Mouse (Mus musculus) ES-E14 (cell line): ENCODE results near the gene Car4. TPM values are rescaled to one million over a fixed set of nuclear protein-coding genes. Genes with fewer than 3 reads are reported as not detected.

Experiments used
- DNase-seq: peaks from one replicate; pipeline ENCODE4 v3.0.0-alpha.2; 2013; ENCODE audit warnings: low read depth, low spot score
- H3K27ac ChIP-seq: 2 replicates; pipeline ENCODE4 v1.5.1; 2012; ENCODE audit warnings: low read depth, mild to moderate bottlenecking, low read length, moderate library complexity, mixed read lengths; ENCODE audit not compliant: poor library complexity, insufficient read depth, severe bottlenecking
- H3K36me3 ChIP-seq: 2 replicates; pipeline ENCODE4 v1.6.1; 2012; ENCODE audit warnings: mild to moderate bottlenecking, low read length, moderate library complexity, mixed read lengths; ENCODE audit not compliant: control insufficient read depth, poor library complexity, insufficient read depth, severe bottlenecking
- H3K4me1 ChIP-seq, 2 experiments: fragments of 150-350 bp in 1 of 2; sonication (generic) in 1 of 2; 2 replicates each; pipeline ENCODE4 v1.6.1; 2012; ENCODE audit warnings: low read length in 2 of 2, mild to moderate bottlenecking in 1 of 2, mixed read lengths in 1 of 2; ENCODE audit not compliant: control insufficient read depth in 2 of 2, insufficient read depth in 2 of 2, poor library complexity in 1 of 2
- H3K4me3 ChIP-seq, 2 experiments: fragments of 150-350 bp in 1 of 2; sonication (generic) in 1 of 2; 2 replicates each; pipeline ENCODE4 v1.5.1; 2012; ENCODE audit warnings: low read length in 2 of 2, low read depth in 1 of 2, mild to moderate bottlenecking in 1 of 2, mixed read lengths in 1 of 2; ENCODE audit not compliant: insufficient read depth in 1 of 2, poor library complexity in 1 of 2, severe bottlenecking in 1 of 2
- H3K9ac ChIP-seq: 2 replicates; pipeline ENCODE4 v1.6.1; 2012; ENCODE audit warnings: low read depth, mild to moderate bottlenecking, low read length, mixed read lengths; ENCODE audit not compliant: poor library complexity, insufficient read depth, severe bottlenecking
- H3K9me3 ChIP-seq: fragments of 150-350 bp; sonication (generic); 2 replicates; pipeline ENCODE4 v1.6.1; 2012; ENCODE audit warnings: low read depth, mild to moderate bottlenecking, low read length; ENCODE audit not compliant: control insufficient read depth, insufficient read depth
- CHD2 ChIP-seq: IDR thresholded peaks from 2 replicates; pipeline ENCODE4 v1.6.1; 2014; ENCODE audit warnings: mild to moderate bottlenecking, low read depth, low read length, inconsistent platforms
- HCFC1 ChIP-seq: IDR thresholded peaks from 2 replicates; pipeline ENCODE4 v1.6.1; 2012; ENCODE audit warnings: low read length, inconsistent platforms, borderline replicate concordance; ENCODE audit not compliant: insufficient read depth
- MAFK ChIP-seq: IDR thresholded peaks from 2 replicates; pipeline ENCODE4 v1.6.1; 2014; ENCODE audit warnings: mild to moderate bottlenecking, low read depth, low read length, inconsistent platforms; ENCODE audit not compliant: insufficient read depth
- ZC3H11A ChIP-seq: IDR thresholded peaks from 2 replicates; pipeline ENCODE4 v1.6.1; 2012; ENCODE audit warnings: low read depth, mild to moderate bottlenecking, inconsistent platforms, low read length, borderline replicate concordance
- ZNF384 ChIP-seq: IDR thresholded peaks from 2 replicates; pipeline ENCODE4 v1.6.1; 2012; ENCODE audit warnings: low read depth, low read length, inconsistent platforms
- in situ Hi-C, 2 experiments: fragments of 600-800 bp; cut with MboI; formaldehyde crosslinking; loops; one replicate each; pipeline ENCODE4 v1.15.1; 2025; ENCODE audit warnings: low sequenced_read_pairs in 2 of 2, inconsistent platforms in 1 of 2; ENCODE audit not compliant: unreplicated experiment in 2 of 2
- total RNA-seq: library from RNA; depleted of rRNA; stranded (reverse); fragments of 300-350 nt; gene quantifications from 2 replicates; pipeline ENCODE4 v1.2.3, GENCODE M21; 2012; rRNA removed

The Car4 gene
- 17.1 and 17.3 TPM in 2 replicates for total RNA-seq

- peak within 1 kb of the TSS; percentile 64 to 73 for H3K4me3 ChIP-seq
- TF ChIP-seq HCFC1 (no peak), ZC3H11A (no peak)
- peaks cover 0 to 7% of the 10 kb centered on the region in 2 experiments; a peak in 1 of 4 replicates for H3K4me1 ChIP-seq
- H3K9ac ChIP-seq: peak within 1 kb of the TSS; percentile 59; the same call in 1 of the 2 replicates
- no peak for DNase-seq
- no peaks in the 10 kb centered on the region for H3K36me3 ChIP-seq
- H3K27ac ChIP-seq: no peak within 1 kb of the TSS
- in situ Hi-C loops: no loop called here
- no peaks in the 10 kb centered on the region for H3K9me3 ChIP-seq
These were observed at the start of gene Car4 for GRCm38 (mm10) chr11:84957591-84958270. TSS of gene Car4 (plus strand) at chr11:84957786.

DNA sequence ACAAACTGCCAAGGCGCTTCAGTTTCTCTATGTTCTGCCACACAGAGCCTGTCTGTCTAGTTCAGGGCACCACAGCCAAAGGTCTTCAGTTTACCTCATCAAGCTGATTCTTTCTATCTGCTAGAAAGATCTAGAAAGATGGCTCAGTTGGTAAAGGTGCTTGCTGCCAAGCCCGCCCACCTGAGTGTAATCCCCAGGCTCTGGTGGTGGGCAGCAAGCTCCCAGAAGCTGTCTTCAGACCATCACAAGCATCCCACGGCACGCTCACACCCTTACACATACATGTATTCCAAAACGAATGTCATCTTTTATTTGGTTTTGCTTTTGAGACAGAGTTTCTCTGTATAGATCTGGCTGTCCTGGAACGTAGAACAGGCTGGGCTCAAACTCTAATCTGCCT lies 49.1 kb upstream of the Car4 start:
- TF ChIP-seq MAFK (no peak), ZNF384 (no peak), HCFC1 (no peak), ZC3H11A (no peak), CHD2 (no peak)
- peaks cover 59% of the 10 kb centered on the region for H3K36me3 ChIP-seq
- in situ Hi-C loops: no loop called here
- no peak overlapping the region for H3K27ac ChIP-seq
- no peak for DNase-seq
- no peak overlapping the region for H3K4me3 ChIP-seq
- peaks cover 0 to 3% of the 10 kb centered on the region in 2 experiments; a peak in 2 of 4 replicates for H3K4me1 ChIP-seq
- H3K9ac ChIP-seq: no peak overlapping the region
- H3K9me3 ChIP-seq: no peaks in the 10 kb centered on the region

GRCm38 (mm10) chr11:84910411-84910810 lies 47.2 kb upstream of the Car4 start:
- in situ Hi-C loops: no loop called here
- TF ChIP-seq MAFK: no peak
- no peak for TF ChIP-seq CHD2
- no peak for TF ChIP-seq ZC3H11A
- no peak for TF ChIP-seq HCFC1
- TF ChIP-seq ZNF384: no peak
- peaks cover 0 to 3% of the 10 kb centered on the region in 2 experiments; a peak in 2 of 4 replicates for H3K4me1 ChIP-seq
- H3K4me3 ChIP-seq: no peak overlapping the region
- H3K9ac ChIP-seq: no peak overlapping the region
- no peak for DNase-seq
- H3K36me3 ChIP-seq: peaks cover 61% of the 10 kb centered on the region
- H3K9me3 ChIP-seq: no peaks in the 10 kb centered on the region
- no peak overlapping the region for H3K27ac ChIP-seq

DNA sequence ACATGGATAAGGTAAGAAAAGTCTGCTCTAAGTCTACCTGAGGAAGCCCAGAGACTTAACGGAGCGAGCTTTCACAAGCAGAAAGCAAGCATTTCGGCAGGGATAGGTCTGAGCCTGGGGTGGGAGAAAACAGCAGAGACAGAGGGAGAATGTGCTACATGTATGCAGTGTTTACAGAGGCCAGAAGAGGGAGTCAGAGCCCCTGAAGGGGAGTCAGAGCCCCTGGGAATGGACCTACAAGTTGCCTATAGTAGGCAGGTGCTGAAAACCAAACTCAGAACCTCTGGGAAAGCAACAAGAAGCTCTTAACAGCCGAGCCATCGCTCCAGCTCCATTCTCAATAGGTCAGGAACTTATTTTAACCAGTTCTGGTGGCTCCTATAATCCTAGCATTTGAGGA lies 42.9 kb upstream of the Car4 start:
- Histone ChIP-seq H3K4me3 (peak overlapping the region; percentile 11 to 95; a peak in 2 of 4 replicates), H3K27ac (no peak overlapping the region), H3K4me1 (peaks cover 0 to under 1% of the 10 kb centered on the region in 2 experiments; a peak in 1 of 4 replicates), H3K36me3 (peaks cover 28% of the 10 kb centered on the region), H3K9me3 (no peaks in the 10 kb centered on the region), H3K9ac (peak overlapping the region; percentile 8; the same call in 1 of the 2 replicates)
- TF ChIP-seq MAFK (no peak), CHD2 (no peak)
- in situ Hi-C loops: loop anchor here in 1 of 2 experiments (5.0 kb wide), 1 partner anchor 68 kb away; no protein-coding TSS in a partner anchor
- peak; percentile 40 for DNase-seq
